Mouse (Mus musculus): ENCODE results near the gene Bahcc1.

Gene Bahcc1

GRCm38 (mm10) chr11:120228911-120229437 lies 3.8 kb upstream of the Bahcc1 start:
- no peak for DNase-seq (ENCODE audit: low spot score in 2 of 2)

- peak; percentile 78 to 85 for DNase-seq (ENCODE audit: low spot score in 2 of 2)
Measured at GRCm38 (mm10) chr11:120229861-120230751, 2.6 kb upstream of the Bahcc1 start.

DNA sequence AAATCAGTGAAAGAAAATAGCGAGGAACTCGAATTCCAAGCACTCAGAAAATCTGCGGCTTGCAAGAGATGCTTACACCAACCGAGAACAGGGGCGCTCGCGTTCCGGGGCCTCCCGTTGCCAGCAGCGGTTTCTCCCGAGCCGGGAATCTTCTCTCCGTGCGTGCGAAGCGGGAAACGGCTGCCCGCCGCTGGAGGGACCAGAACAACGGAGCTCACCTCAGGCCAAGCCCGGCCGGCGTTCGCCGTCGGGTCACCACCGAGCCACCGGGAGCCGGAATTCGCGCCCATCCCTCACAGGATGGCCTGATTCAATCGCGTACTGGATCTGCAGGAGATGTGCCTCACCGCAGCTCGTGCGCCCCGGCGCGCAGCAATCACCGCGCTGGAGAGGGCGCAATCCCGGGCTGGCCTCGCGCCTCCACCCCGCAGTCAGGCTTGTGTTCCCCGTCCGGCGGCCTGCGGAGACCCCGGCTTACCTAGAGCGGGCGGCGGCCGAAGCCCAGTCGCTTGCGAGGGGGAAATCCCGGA lies 1.8 kb upstream of the Bahcc1 start:
- DNase-seq (ENCODE audit: low spot score in 2 of 2), result no peak

DNA sequence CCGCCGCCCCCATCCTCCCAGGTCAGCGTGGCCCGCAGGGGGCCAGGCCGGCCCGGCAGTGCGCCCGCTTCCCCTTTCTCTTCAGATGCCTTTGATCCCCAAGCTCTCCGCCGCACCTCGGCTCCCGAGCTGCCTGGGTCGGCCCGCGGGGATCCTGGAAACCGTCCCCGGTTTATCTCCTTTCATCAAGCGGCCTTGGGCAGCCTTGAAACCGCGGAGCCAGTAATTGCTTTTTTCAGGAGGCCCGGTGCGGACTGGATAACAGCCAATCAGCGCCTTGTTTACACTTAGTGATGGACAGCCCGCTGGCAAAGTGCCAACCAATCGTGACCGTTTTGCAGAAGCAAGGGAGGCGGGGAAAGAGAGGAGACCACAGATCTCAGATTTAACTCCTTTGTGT lies 1.4 kb upstream of the Bahcc1 start:
- DNase-seq (ENCODE audit: low spot score in 2 of 2), result peak; percentile 99 to 100

DNA sequence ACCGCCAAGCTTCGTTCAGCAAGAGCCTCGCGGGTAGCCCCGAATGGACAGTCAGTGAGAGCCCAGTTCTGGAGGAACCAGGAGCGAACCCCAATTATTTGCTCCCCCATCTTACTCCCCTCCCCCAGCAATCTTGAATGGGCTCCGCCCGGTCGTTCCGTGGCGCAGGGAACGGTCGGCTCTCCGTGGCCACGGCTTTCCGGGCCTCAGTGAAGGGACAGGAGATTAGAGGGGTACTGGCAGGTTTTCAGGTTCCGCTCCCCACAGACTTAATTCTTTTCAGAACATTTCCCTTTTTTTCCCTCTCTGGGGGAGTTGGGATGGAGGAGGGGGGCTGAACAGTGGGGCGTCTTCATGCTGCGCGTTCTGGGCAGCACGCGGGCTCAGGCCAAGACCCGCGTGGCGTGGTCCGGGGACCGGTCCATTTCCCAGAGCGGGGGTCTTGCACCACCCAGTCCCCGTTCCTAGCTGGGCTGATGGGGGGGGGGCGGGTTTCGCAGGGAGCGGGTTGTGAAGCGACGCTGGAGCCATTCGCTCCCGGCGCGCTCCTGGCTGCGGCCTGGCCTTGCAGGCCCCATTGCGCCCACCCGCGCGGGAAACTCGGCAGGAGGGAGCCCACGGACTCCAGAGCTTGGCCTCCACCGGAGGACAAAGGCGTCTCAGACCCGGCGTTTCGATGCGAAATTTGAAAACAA lies 841 bp downstream of the Bahcc1 start:
- peak in 1 of 2 experiments; percentile 55 for DNase-seq (ENCODE audit: low spot score in 2 of 2)

DNA sequence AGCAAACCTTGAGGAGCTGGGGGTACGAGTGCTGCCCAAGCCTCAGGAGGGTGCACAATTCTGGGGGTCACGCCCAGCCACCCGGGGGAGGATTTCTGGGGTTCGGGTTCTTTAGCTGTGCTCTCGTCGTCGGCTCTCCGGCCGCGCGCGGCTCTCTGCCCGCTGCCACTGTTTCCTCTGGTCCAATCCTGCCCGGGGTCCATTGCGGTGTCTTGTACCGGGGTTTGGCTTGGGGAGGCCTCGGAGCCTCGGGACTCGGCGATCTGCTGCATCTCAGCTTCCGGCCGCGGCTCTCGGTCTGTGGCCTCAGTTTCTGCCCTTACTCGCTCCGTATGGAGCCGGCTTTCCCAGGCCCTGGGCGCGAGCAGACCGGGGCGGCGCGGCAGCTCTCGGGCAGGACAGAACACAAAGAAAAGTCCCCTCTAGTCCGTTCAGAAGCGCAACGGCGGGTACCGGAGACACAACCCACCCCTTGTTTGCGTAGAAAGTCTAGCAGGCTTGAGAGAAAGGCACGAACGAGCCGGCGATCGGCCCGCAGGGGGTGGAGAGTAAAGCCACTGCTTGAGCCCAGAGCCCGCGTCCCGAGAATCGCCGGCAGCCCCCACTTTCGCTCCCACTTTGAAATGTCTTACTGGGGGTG lies 1.5 kb downstream of the Bahcc1 start:
- DNase-seq (ENCODE audit: low spot score in 2 of 2), result peak in 1 of 2 experiments; percentile 62

DNA sequence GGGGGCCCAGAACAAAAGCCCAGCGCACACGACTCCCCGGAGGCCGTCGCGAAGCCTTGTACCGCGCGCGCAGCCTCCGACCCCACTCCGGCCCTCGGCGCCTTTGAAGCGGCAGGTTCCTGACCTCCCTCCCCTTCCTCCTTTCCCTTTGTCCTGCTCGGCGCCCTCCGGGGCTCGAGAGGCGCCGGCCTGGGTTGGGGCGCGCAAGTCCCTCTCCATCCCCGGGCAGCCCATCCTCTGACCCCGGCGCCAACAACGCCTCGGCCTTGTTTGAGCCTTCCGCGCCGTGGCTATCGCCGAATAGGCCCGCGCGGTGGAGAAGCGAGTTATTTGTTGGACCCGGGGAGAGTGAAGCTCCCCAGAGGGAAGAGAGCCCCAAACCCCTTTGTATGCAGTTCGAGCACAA lies 2.0 kb downstream of the Bahcc1 start:
- DNase-seq (ENCODE audit: low spot score in 2 of 2), result peak in 1 of 2 experiments; percentile 62

GRCm38 (mm10) chr11:120235385-120236113 lies 2.8 kb downstream of the Bahcc1 start:
- peak in 1 of 2 experiments; percentile 60 for DNase-seq (ENCODE audit: low spot score in 2 of 2)

DNA sequence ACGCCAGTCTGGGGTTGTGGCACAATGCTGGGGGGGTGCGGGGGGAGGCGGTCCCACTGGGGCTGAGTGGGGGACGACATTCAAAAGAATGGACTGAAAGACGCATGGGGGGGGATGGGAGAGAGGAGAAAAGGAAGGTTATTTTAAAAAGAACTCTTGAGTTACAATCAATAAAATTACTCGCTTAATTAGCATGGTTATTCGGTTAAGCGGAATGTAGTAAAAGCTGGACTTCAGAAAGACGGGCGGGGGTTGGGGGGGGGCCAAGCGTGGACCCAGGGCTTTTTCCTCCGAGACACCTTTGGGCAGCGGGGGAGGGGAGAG lies 3.3 kb downstream of the Bahcc1 start:
- DNase-seq (ENCODE audit: low spot score in 2 of 2), result no peak

GRCm38 (mm10) chr11:120236438-120237165 lies 3.9 kb downstream of the Bahcc1 start:
- DNase-seq (ENCODE audit: low spot score in 2 of 2), result peak in 1 of 2 experiments; percentile 53

GRCm38 (mm10) chr11:120237166-120238131 lies 4.7 kb downstream of the Bahcc1 start:
- DNase-seq (ENCODE audit: low spot score in 2 of 2), result peak in 1 of 2 experiments; percentile 72

DNA sequence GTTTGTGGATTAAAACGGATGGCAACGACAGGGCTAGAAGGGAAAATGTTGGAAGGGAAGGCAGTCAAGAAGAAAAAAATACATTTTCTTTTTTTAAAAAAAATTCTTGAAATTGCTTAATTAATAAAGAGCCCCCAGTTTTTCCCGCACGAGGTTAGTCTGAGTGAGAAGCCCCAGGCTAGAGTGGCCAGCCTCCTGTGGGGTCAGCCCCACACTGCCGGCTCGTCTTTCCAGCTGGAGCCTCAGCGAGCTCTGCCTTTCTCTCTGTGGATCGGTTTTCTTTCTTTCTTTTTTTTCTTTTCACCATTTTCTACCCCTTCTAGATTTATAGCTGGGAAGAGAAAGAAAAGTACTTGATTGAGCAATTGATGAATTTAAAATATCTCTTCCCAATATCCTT lies 5.6 kb downstream of the Bahcc1 start:
- DNase-seq (ENCODE audit: low spot score in 2 of 2), result no peak

DNA sequence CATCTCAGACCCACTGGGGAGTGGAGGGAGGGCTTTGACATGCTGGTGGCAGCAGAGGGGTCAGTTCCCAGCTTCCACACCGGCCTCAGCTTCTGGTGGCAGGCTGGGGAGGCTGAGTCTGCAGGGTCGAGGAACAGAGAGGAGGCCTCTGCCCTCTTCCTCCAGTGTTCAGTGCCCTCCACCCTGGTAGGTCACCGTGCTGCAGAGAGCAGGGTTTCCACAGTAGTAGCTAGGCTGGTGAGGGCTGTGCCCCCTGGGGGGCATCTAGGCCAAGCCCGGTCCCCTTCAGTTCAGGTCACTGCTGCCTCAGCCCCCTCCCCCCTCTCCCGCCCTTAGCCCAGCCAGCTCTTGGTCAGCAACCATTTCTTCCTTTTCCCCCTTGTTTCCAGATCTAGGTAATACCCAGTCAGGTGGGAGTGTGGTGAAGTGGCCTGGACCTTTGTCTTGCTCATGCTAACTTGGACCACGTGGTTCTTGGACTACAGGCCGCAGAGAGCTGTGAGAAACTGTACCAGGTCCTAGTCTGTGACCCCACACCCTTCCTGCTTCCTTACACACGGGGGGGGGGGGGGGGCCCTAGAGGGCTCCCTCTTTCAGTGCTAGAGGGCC lies 6.1 kb downstream of the Bahcc1 start:
- DNase-seq (ENCODE audit: low spot score in 2 of 2), result no peak

DNA sequence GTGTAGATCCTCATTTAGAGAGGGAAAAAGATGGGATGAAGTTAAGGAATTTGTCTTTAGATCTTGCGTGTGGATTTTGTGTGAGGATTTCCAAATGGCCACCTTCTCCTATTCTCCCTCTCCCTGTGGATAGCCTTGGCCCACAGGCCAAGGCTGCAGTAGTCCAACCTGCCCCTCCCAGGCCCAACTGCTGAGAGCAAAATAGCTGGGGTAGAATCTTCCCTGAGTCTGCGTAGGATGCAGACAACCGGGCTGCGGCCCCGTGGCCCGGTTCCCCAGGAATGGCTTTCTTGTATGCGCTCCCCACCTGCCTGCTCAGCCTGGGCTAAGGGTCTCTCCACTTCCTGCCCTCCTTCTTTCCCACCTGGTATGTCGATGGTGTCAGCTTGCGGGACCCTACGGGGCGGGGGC lies 6.8 kb downstream of the Bahcc1 start:
- no peak for DNase-seq (ENCODE audit: low spot score in 2 of 2)

- no peak for DNase-seq (ENCODE audit: low spot score in 2 of 2)
Measured at GRCm38 (mm10) chr11:120240206-120240605, 7.5 kb downstream of the Bahcc1 start.

GRCm38 (mm10) chr11:120240941-120241890 lies 8.5 kb downstream of the Bahcc1 start:
- DNase-seq (ENCODE audit: low spot score in 2 of 2), result no peak

- DNase-seq (ENCODE audit: low spot score in 2 of 2), result no peak
Measured at GRCm38 (mm10) chr11:120241981-120242725, 9.4 kb downstream of the Bahcc1 start.

Measured in urinary bladder, postnatal 36 days (tissue).